30 mouse cellular contexts compared by ENCODE assay signal in the genomic region with DNA sequence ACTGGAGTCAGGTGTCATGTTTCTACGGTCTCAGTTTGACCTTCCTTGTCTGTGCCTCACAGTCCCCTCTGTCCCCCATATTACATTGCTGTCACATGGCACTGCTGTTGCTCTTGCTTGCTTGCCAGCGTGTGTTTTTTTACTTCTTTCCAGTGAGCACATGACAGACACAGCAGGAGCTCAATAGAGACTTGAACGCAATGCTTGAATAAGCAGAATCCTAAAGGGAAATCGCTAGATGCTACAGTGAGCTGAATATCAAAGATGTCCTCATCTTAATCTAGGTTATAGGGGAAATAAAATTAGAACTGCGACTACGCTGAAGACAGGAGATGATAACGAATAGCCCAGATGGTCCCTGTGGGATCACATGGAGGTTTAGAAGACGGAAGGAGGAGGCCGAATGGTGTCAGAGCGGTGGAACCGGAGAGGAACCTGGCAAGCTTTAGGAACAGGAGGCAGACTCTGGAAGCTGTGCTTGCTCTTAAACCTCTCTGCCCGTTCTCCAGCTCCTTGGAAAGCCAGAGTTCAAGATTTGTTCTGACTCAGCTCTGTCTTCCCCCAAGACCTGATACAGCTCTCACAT. TPM values are rescaled to one million over a fixed set of nuclear protein-coding genes. Genes with fewer than 3 reads are reported as not detected.
A peak's percentile ranks its signal among the peaks of the same experiment; 100 is the strongest.
DNase-seq lines count a peak whose midpoint lies in the region; ATAC-seq and TF ChIP-seq lines count a peak whose summit lies in the region.
"Had no signal": no experiment of that assay in that cellular context is flagged by ENCODE, and none has a peak within 500 bp of the region (broad histone marks: within the 10 kb centered on the region; RNA-seq: fewer than 3 reads in every experiment).

No protein-coding gene starts in this region.

- no peaks in the 10 kb centered on the region for H3K36me3 ChIP-seq in hindbrain, embryonic 13.5 days
- H3K36me3 ChIP-seq in hindbrain, embryonic 10.5 days: no peaks in the 10 kb centered on the region
- H3K36me3 ChIP-seq in midbrain, embryonic 13.5 days: no peaks in the 10 kb centered on the region
- no peaks in the 10 kb centered on the region for H3K36me3 ChIP-seq in midbrain, embryonic 16.5 days (ENCODE audit: control insufficient read depth, insufficient read depth, low read length)
- no peaks in the 10 kb centered on the region for H3K36me3 ChIP-seq in hindbrain, postnatal 0 days (ENCODE audit: insufficient read depth, low read length)
- no peaks in the 10 kb centered on the region for H3K36me3 ChIP-seq in lung, postnatal 0 days (ENCODE audit: insufficient read depth, low read length)
- H3K36me3 ChIP-seq: embryonic facial prominence, embryonic 10.5 days; embryonic facial prominence, embryonic 15.5 days; heart, embryonic 10.5 days; heart, embryonic 15.5 days; limb, embryonic 13.5 days; lung, embryonic 15.5 days had no signal

- H3K27ac ChIP-seq in hindbrain, embryonic 13.5 days: peak overlapping the region; percentile 85
- no peak overlapping the region for H3K27ac ChIP-seq in hindbrain, embryonic 10.5 days
- peak overlapping the region; percentile 84; the same call in 1 of the 2 replicates for H3K27ac ChIP-seq in midbrain, embryonic 13.5 days
- H3K27ac ChIP-seq in midbrain, embryonic 16.5 days (ENCODE audit: low read length): no peak overlapping the region
- no peak overlapping the region; the same call in 1 of the 2 replicates for H3K27ac ChIP-seq in hindbrain, postnatal 0 days
- no peak overlapping the region for H3K27ac ChIP-seq in lung, postnatal 0 days (ENCODE audit: low read length)
- H3K27ac ChIP-seq: embryonic facial prominence, embryonic 10.5 days; embryonic facial prominence, embryonic 15.5 days; forebrain, embryonic 13.5 days; heart, embryonic 10.5 days; heart, embryonic 15.5 days; limb, embryonic 13.5 days; lung, embryonic 15.5 days had no signal

- H3K9ac ChIP-seq in hindbrain, embryonic 13.5 days: no peak overlapping the region
- H3K9ac ChIP-seq in midbrain, embryonic 13.5 days (replicated peaks): no peak overlapping the region
- H3K9ac ChIP-seq in midbrain, embryonic 16.5 days (ENCODE audit: low read depth, low read length): no peak overlapping the region
- H3K9ac ChIP-seq in hindbrain, postnatal 0 days (replicated peaks; ENCODE audit: low read length): no peak overlapping the region
- H3K9ac ChIP-seq in lung, postnatal 0 days (replicated peaks; ENCODE audit: low read depth): no peak overlapping the region
- H3K9ac ChIP-seq: embryonic facial prominence, embryonic 15.5 days; forebrain, embryonic 13.5 days; heart, embryonic 15.5 days; limb, embryonic 13.5 days; lung, embryonic 15.5 days had no signal

- no peak for ATAC-seq in hindbrain, embryonic 13.5 days (ENCODE audit: low FRiP score)
- ATAC-seq in midbrain, embryonic 13.5 days: no peak
- ATAC-seq in midbrain, embryonic 16.5 days: no peak
- no peak for ATAC-seq in hindbrain, postnatal 0 days
- no peak for ATAC-seq in lung, postnatal 0 days
- ATAC-seq: forebrain, embryonic 13.5 days; intestine, postnatal 0 days had no signal

- DNase-seq in hindbrain, embryonic 10.5 days (ENCODE audit: low spot score): no peak
- peak; percentile 55 for DNase-seq in brain, embryonic 14.5 days (ENCODE audit: low read depth)
- peak; percentile 55 for DNase-seq in hindbrain, postnatal 0 days (ENCODE audit: low spot score)
- no peak for DNase-seq in lung, postnatal 0 days (ENCODE audit: low spot score)
- DNase-seq: adrenal gland, postnatal 25 days; B cell, adult 2 months; cerebellum, adult 8-10 months; gastrocnemius, postnatal 25 days; heart, adult 11 months; kidney, adult 9 months; kidney, postnatal 10 days; layer of hippocampus, adult 9-11 months; lung, postnatal 4 days; right cerebral cortex, adult 18-20 months; spleen, adult 18-20 months; thymus, postnatal 25 days had no signal

- H3K27me3 ChIP-seq in hindbrain, embryonic 13.5 days: no peaks in the 10 kb centered on the region
- H3K27me3 ChIP-seq in hindbrain, embryonic 10.5 days (ENCODE audit: insufficient read depth, poor library complexity, severe bottlenecking): no peaks in the 10 kb centered on the region
- no peaks in the 10 kb centered on the region for H3K27me3 ChIP-seq in midbrain, embryonic 13.5 days
- no peaks in the 10 kb centered on the region for H3K27me3 ChIP-seq in midbrain, embryonic 16.5 days (ENCODE audit: control insufficient read depth, insufficient read depth, low read depth, low read length)
- H3K27me3 ChIP-seq in hindbrain, postnatal 0 days (ENCODE audit: insufficient read depth, low read length): no peaks in the 10 kb centered on the region
- no peaks in the 10 kb centered on the region for H3K27me3 ChIP-seq in lung, postnatal 0 days (replicated peaks; ENCODE audit: insufficient read depth, low read length)
- H3K27me3 ChIP-seq: forebrain, embryonic 13.5 days; limb, embryonic 13.5 days; lung, embryonic 15.5 days had no signal

- no peak for TF ChIP-seq EP300 in lung, postnatal 0 days (IDR thresholded peaks at IDR 0.05)

- H3K4me1 ChIP-seq in hindbrain, embryonic 13.5 days (replicated peaks): peaks cover 43% of the 10 kb centered on the region
- H3K4me1 ChIP-seq in hindbrain, embryonic 10.5 days (replicated peaks): peaks cover 37% of the 10 kb centered on the region
- peaks cover 42% of the 10 kb centered on the region for H3K4me1 ChIP-seq in midbrain, embryonic 13.5 days (replicated peaks)
- peaks cover 20% of the 10 kb centered on the region for H3K4me1 ChIP-seq in midbrain, embryonic 16.5 days (ENCODE audit: control insufficient read depth, insufficient read depth, low read length)
- H3K4me1 ChIP-seq in hindbrain, postnatal 0 days (ENCODE audit: insufficient read depth, low read length): peaks cover 12% of the 10 kb centered on the region; the same call in 1 of the 2 replicates
- H3K4me1 ChIP-seq in lung, postnatal 0 days (ENCODE audit: insufficient read depth, low read depth, low read length): no peaks in the 10 kb centered on the region
- H3K4me1 ChIP-seq: embryonic facial prominence, embryonic 15.5 days; lung, embryonic 15.5 days had no signal

- H3K4me3 ChIP-seq in hindbrain, embryonic 13.5 days: no peak overlapping the region
- no peak overlapping the region for H3K4me3 ChIP-seq in hindbrain, embryonic 10.5 days
- H3K4me3 ChIP-seq in midbrain, embryonic 13.5 days (replicated peaks): no peak overlapping the region
- no peak overlapping the region for H3K4me3 ChIP-seq in midbrain, embryonic 16.5 days (ENCODE audit: low read depth, low read length)
- no peak overlapping the region for H3K4me3 ChIP-seq in hindbrain, postnatal 0 days (ENCODE audit: low read length)
- H3K4me3 ChIP-seq in lung, postnatal 0 days (ENCODE audit: low read depth, low read length): no peak overlapping the region
- H3K4me3 ChIP-seq: embryonic facial prominence, embryonic 10.5 days; embryonic facial prominence, embryonic 15.5 days; forebrain, embryonic 13.5 days; heart, embryonic 10.5 days; heart, embryonic 15.5 days; limb, embryonic 13.5 days; lung, embryonic 15.5 days; megakaryocyte, embryonic 14.5 days had no signal

- H3K9me3 ChIP-seq in hindbrain, embryonic 13.5 days: no peaks in the 10 kb centered on the region
- H3K9me3 ChIP-seq in hindbrain, embryonic 10.5 days: no peaks in the 10 kb centered on the region
- no peaks in the 10 kb centered on the region for H3K9me3 ChIP-seq in midbrain, embryonic 13.5 days
- no peaks in the 10 kb centered on the region for H3K9me3 ChIP-seq in midbrain, embryonic 16.5 days (replicated peaks; ENCODE audit: control insufficient read depth, low read length, poor library complexity, severe bottlenecking)
- H3K9me3 ChIP-seq in hindbrain, postnatal 0 days (ENCODE audit: low read length): no peaks in the 10 kb centered on the region
- no peaks in the 10 kb centered on the region for H3K9me3 ChIP-seq in lung, postnatal 0 days (ENCODE audit: low read length)
- H3K9me3 ChIP-seq: embryonic facial prominence, embryonic 10.5 days; embryonic facial prominence, embryonic 15.5 days; forebrain, embryonic 13.5 days; heart, embryonic 10.5 days; heart, embryonic 15.5 days; limb, embryonic 13.5 days; lung, embryonic 15.5 days; megakaryocyte, embryonic 14.5 days had no signal

- 60% methylated on average over 12 of the region's 12 CpGs for WGBS in hindbrain, embryonic 13.5 days
- WGBS in hindbrain, embryonic 10.5 days: 82% methylated on average over 12 of the region's 12 CpGs
- WGBS in midbrain, embryonic 13.5 days: 65% methylated on average over 12 of the region's 12 CpGs
- 59% methylated on average over 12 of the region's 12 CpGs for WGBS in midbrain, embryonic 16.5 days
- WGBS in hindbrain, postnatal 0 days: 39% methylated on average over 12 of the region's 12 CpGs
- 82% methylated on average over 12 of the region's 12 CpGs for WGBS in lung, postnatal 0 days

- no peak for TF ChIP-seq CTCF in brain, embryonic 14.5 days (IDR thresholded peaks at IDR 0.05; ENCODE audit: borderline replicate concordance, extremely low read depth, insufficient read depth, insufficient read length)
- TF ChIP-seq CTCF in hindbrain, postnatal 0 days (IDR thresholded peaks at IDR 0.05; ENCODE audit: low read depth): no peak
- no peak for TF ChIP-seq CTCF in lung, postnatal 0 days (IDR thresholded peaks at IDR 0.05)

- no peak for TF ChIP-seq POLR2A in brain, embryonic 14.5 days (IDR thresholded peaks at IDR 0.05; ENCODE audit: borderline replicate concordance, extremely low read depth, insufficient read depth, insufficient read length, poor library complexity, severe bottlenecking)

- no peak overlapping the region for H3K4me2 ChIP-seq in hindbrain, embryonic 13.5 days
- H3K4me2 ChIP-seq in midbrain, embryonic 13.5 days (replicated peaks): no peak overlapping the region
- no peak overlapping the region for H3K4me2 ChIP-seq in midbrain, embryonic 16.5 days (ENCODE audit: low read length)
- H3K4me2 ChIP-seq in hindbrain, postnatal 0 days (ENCODE audit: low read depth, low read length): no peak overlapping the region
- H3K4me2 ChIP-seq in lung, postnatal 0 days (replicated peaks; ENCODE audit: low read depth, low read length): no peak overlapping the region
- H3K4me2 ChIP-seq: embryonic facial prominence, embryonic 15.5 days; forebrain, embryonic 13.5 days; heart, embryonic 15.5 days; limb, embryonic 13.5 days; liver, embryonic 11.5 days; lung, embryonic 15.5 days had no signal

RNA-seq across cellular contexts. Expression of a gene that starts 29.8 kb away (rescaled TPM):
- 9.7 and 10.2 TPM in 2 replicates for polyA plus RNA-seq in hindbrain, embryonic 13.5 days (2015; fragmentation: Nextera tagmentation; extraction: Ambion mirVana)
- 5.7 and 6.7 TPM in 2 replicates for polyA plus RNA-seq in hindbrain, embryonic 10.5 days (2016; fragmentation: Nextera tagmentation; extraction: Ambion mirVana)
- polyA plus RNA-seq in midbrain, embryonic 13.5 days (2015; fragmentation: Nextera tagmentation; extraction: Ambion mirVana): 8.4 and 9.3 TPM in 2 replicates
- polyA plus RNA-seq in midbrain, embryonic 16.5 days (2015; fragmentation: Nextera tagmentation; extraction: Ambion mirVana): 22.7 and 28.8 TPM in 2 replicates
- polyA plus RNA-seq in brain, embryonic 14.5 days (2012; rRNA removed): 7.9 and 14.8 TPM in 2 replicates
- total RNA-seq in hindbrain, postnatal 0 days (2014; rRNA removed): 66.4 and 67.5 TPM in 2 replicates
- 23.6 TPM in 2 replicates for polyA plus RNA-seq in hindbrain, postnatal 0 days (2015; fragmentation: Nextera tagmentation; extraction: Ambion mirVana)
- polyA plus RNA-seq in lung, postnatal 0 days (2015; fragmentation: Nextera tagmentation; extraction: Ambion mirVana): 0.20 and 0.21 TPM in 2 replicates
- total RNA-seq: monocyte, adult 5-6 weeks had no signal

Comparison
In these comparisons a context has a peak if more than half of its experiments do, and no peak if none do; other contexts are left out.
1. H3K27ac ChIP-seq: peak in hindbrain, embryonic 13.5 days (single experiment) and midbrain, embryonic 13.5 days (single experiment); none in hindbrain, embryonic 10.5 days (single experiment), midbrain, embryonic 16.5 days (single experiment), hindbrain, postnatal 0 days (single experiment) and lung, postnatal 0 days (single experiment).
2. DNase-seq: peak in brain, embryonic 14.5 days (single experiment) and hindbrain, postnatal 0 days (single experiment); none in hindbrain, embryonic 10.5 days (single experiment) and lung, postnatal 0 days (single experiment).